Mouse (Mus musculus): ENCODE data around the gene Tmem131l.
A peak's percentile ranks its signal among the peaks of the same experiment; 100 is the strongest.

Gene Tmem131l

GRCm38 (mm10) chr3:84048729-84049175, 8.8 kb upstream of the Tmem131l start:
- no peak for DNase-seq (ENCODE audit: low read depth, low spot score)

GRCm38 (mm10) chr3:84046206-84046605, 6.2 kb upstream of the Tmem131l start:
- no peak for DNase-seq (ENCODE audit: low read depth, low spot score)

- no peak for DNase-seq (ENCODE audit: low read depth, low spot score)
These were observed 1.8 kb upstream of the Tmem131l start for GRCm38 (mm10) chr3:84041739-84042138.

- DNase-seq (ENCODE audit: low read depth, low spot score) = peak; percentile 46
These were observed 604 bp upstream of the Tmem131l start for GRCm38 (mm10) chr3:84040476-84041082.

GRCm38 (mm10) chr3:84038981-84039645, 862 bp downstream of the Tmem131l start:
- no peak for DNase-seq (ENCODE audit: low read depth, low spot score)

- DNase-seq (ENCODE audit: low read depth, low spot score) = no peak
These were observed 1.8 kb downstream of the Tmem131l start for GRCm38 (mm10) chr3:84038126-84038525.

- no peak for DNase-seq (ENCODE audit: low read depth, low spot score)
These were observed 2.4 kb downstream of the Tmem131l start for GRCm38 (mm10) chr3:84037536-84037935.

- no peak for DNase-seq (ENCODE audit: low read depth, low spot score)
These were observed 3.1 kb downstream of the Tmem131l start for GRCm38 (mm10) chr3:84036866-84037265.

GRCm38 (mm10) chr3:84035728-84036364, 4.1 kb downstream of the Tmem131l start:
- DNase-seq (ENCODE audit: low read depth, low spot score) = no peak

- no peak for DNase-seq (ENCODE audit: low read depth, low spot score)
These were observed 5.7 kb downstream of the Tmem131l start for GRCm38 (mm10) chr3:84034115-84034780.

GRCm38 (mm10) chr3:84032933-84033730, 6.8 kb downstream of the Tmem131l start:
- DNase-seq (ENCODE audit: low read depth, low spot score) = no peak

GRCm38 (mm10) chr3:84032419-84032818, 7.6 kb downstream of the Tmem131l start:
- no peak for DNase-seq (ENCODE audit: low read depth, low spot score)

- no peak for DNase-seq (ENCODE audit: low read depth, low spot score)
These were observed 8.8 kb downstream of the Tmem131l start for GRCm38 (mm10) chr3:84031216-84031615.

GRCm38 (mm10) chr3:84028968-84029367, 11.0 kb downstream of the Tmem131l start:
- no peak for DNase-seq (ENCODE audit: low read depth, low spot score)

- no peak for DNase-seq (ENCODE audit: low read depth, low spot score)
These were observed 12.2 kb downstream of the Tmem131l start for GRCm38 (mm10) chr3:84027691-84028159.

GRCm38 (mm10) chr3:84024512-84025072, 15.4 kb downstream of the Tmem131l start:
- no peak for DNase-seq (ENCODE audit: low read depth, low spot score)

- DNase-seq (ENCODE audit: low read depth, low spot score) = no peak
These were observed 17.3 kb downstream of the Tmem131l start for GRCm38 (mm10) chr3:84022723-84023122.

GRCm38 (mm10) chr3:84022201-84022584, 17.8 kb downstream of the Tmem131l start:
- no peak for DNase-seq (ENCODE audit: low read depth, low spot score)

- no peak for DNase-seq (ENCODE audit: low read depth, low spot score)
These were observed 18.5 kb downstream of the Tmem131l start for GRCm38 (mm10) chr3:84021217-84022200.

GRCm38 (mm10) chr3:84020528-84020927, 19.4 kb downstream of the Tmem131l start:
- no peak for DNase-seq (ENCODE audit: low read depth, low spot score)

Data from retina, adult 2 months (tissue).